17 mouse cellular contexts compared by ENCODE assay signal in the genomic region with DNA sequence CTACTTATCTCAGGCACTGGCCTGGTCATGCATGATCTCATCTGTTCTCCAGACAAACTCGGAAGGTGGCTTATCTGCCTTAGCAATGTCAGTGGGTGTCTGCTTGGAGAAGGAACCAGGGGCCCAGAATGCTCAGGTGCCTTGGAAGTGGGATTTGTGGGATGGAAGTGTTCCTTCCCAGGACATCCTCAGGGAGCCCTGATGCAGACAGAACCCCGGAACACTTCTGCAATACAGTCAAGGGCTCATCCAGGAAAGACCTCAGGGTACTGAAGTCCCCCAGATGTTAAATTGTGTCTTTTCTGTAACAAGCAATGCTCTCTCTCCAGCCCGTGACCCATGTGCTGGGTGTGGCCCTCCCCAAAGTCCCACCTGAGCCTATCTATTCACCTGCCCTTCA.
DNase-seq lines count a peak whose midpoint lies in the region.
"Had no signal": no experiment of that assay in that cellular context is flagged by ENCODE, and none has a peak within 500 bp of the region (broad histone marks: within the 10 kb centered on the region; RNA-seq: fewer than 3 reads in every experiment).

No protein-coding gene starts in this region.

- 66% methylated on average over 3 of the region's 3 CpGs for WGBS in heart, embryonic 10.5 days

- H3K4me1 ChIP-seq in heart, embryonic 10.5 days: no peaks in the 10 kb centered on the region

- H3K27me3 ChIP-seq in heart, embryonic 10.5 days (ENCODE audit: insufficient read depth, poor library complexity, severe bottlenecking): no peaks in the 10 kb centered on the region
- H3K27me3 ChIP-seq: CH12.LX, Patski had no signal

- no peak overlapping the region for H3K27ac ChIP-seq in heart, embryonic 10.5 days

- peak; percentile 70 for DNase-seq in heart, adult 11 months
- DNase-seq in heart, adult 8-10 months (ENCODE audit: low spot score): no peak
- DNase-seq in heart, embryonic 10.5 days (ENCODE audit: low spot score): peak; percentile 71
- DNase-seq in heart, postnatal 36 days: no peak
- DNase-seq: adrenal gland, adult 2 months; adrenal gland, adult 8-10 months; adrenal gland, postnatal 10 days; adrenal gland, postnatal 14 days; adrenal gland, postnatal 25 days; adrenal gland, postnatal 36 days; B cell, adult 2 months; cerebellum, adult 11 months; cerebellum, adult 11-12 months; cerebellum, adult 18-20 months had no signal

- no peaks in the 10 kb centered on the region for H3K36me3 ChIP-seq in heart, embryonic 10.5 days
- H3K36me3 ChIP-seq: G1E had no signal

- intact Hi-C loops in heart, postnatal 36 days (cut with DNase I): no loop called here

- no peak overlapping the region for H3K4me3 ChIP-seq in heart, embryonic 10.5 days

- no peaks in the 10 kb centered on the region for H3K9me3 ChIP-seq in heart, embryonic 10.5 days

Comparison
In these comparisons a context has a peak if more than half of its experiments do, and no peak if none do; other contexts are left out.
1. DNase-seq: peak in heart, adult 11 months (single experiment) and heart, embryonic 10.5 days (single experiment); none in heart, adult 8-10 months (single experiment) and heart, postnatal 36 days (0 of 2).